Mouse (Mus musculus): ENCODE measurements at regions not wholly inside any gene's neighbourhood (a gene's known extent, or its start where the extent isn't known, plus 50 kb on each side); places are given as distances from the start of the nearest gene placed in this dataset.
A peak's percentile ranks its signal among the peaks of the same experiment; 100 is the strongest.

DNA sequence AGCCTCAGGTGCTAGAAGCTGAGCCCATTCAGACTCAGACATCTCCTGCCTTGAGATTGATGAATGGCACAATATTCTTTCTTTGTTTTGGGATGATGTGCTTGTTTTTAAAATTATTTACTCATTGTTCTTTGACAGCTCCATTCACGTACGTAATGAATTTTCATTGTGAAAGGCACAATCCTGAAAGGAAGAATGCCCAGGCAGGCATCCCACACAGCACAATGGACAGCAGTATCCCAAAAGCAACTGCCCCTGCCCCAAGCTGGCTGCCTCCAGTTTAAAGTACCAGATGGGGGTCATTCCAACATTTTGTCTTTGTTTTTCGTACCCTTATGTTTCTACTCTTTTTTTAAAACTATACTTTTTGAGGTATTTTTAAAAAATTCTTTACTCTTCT, 210.9 kb upstream of the St8sia2 start:
- Histone ChIP-seq H3K9ac (no peak overlapping the region), H3K4me1 (no peaks in the 10 kb centered on the region), H3K4me2 (no peak overlapping the region), H3K27me3 (no peaks in the 10 kb centered on the region), H3K36me3 (no peaks in the 10 kb centered on the region), H3K27ac (no peak overlapping the region), H3K4me3 (no peak overlapping the region), H3K9me3 (no peaks in the 10 kb centered on the region)
- ATAC-seq (ENCODE audit: borderline replicate concordance, extremely low read depth, low FRiP score, low TSS enrichment) = no peak
- WGBS = 73% methylated on average over 3 of the region's 3 CpGs

- Histone ChIP-seq H3K27me3 (no peaks in the 10 kb centered on the region), H3K27ac (no peak overlapping the region), H3K4me3 (no peak overlapping the region), H3K9me3 (no peaks in the 10 kb centered on the region), H3K9ac (no peak overlapping the region), H3K4me1 (no peaks in the 10 kb centered on the region), H3K4me2 (no peak overlapping the region), H3K36me3 (no peaks in the 10 kb centered on the region)
- 32% methylated on average over 4 of the region's 4 CpGs for WGBS
- ATAC-seq (ENCODE audit: borderline replicate concordance, extremely low read depth, low FRiP score, low TSS enrichment) = no peak
These were observed 187.2 kb upstream of the St8sia2 start for GRCm38 (mm10) chr7:74200661-74201060.

DNA sequence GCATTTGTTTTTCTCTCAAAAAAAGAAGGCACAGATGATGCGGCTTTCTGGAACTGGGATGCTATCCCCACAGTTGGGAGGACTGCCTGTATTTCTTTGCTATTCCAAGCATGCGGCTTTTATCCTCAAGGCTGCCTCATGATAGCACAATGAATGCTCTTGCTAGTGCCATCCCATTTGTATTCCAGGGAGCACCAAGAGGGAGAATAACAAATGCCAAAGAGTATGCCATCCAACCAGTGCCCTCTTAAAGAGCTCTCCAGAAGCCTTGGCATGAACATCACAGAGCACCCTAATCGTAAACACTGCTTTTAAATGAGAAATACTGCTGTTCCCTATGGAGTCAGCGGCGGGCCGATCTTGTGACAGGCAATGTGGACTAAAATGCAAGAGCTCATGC, 185.3 kb upstream of the St8sia2 start:
- Histone ChIP-seq H3K27me3 (no peaks in the 10 kb centered on the region), H3K9me3 (no peaks in the 10 kb centered on the region), H3K9ac (no peak overlapping the region), H3K4me2 (no peak overlapping the region), H3K4me1 (no peaks in the 10 kb centered on the region), H3K36me3 (no peaks in the 10 kb centered on the region), H3K27ac (no peak overlapping the region), H3K4me3 (no peak overlapping the region)
- WGBS = 94% methylated on average over 6 of the region's 6 CpGs
- ATAC-seq (ENCODE audit: borderline replicate concordance, extremely low read depth, low FRiP score, low TSS enrichment) = no peak

- no peaks in the 10 kb centered on the region for H3K4me1 ChIP-seq
- H3K27ac ChIP-seq = no peak overlapping the region
- H3K27me3 ChIP-seq = no peaks in the 10 kb centered on the region
- ATAC-seq (ENCODE audit: borderline replicate concordance, extremely low read depth, low FRiP score, low TSS enrichment) = no peak
- no peak overlapping the region for H3K4me3 ChIP-seq
- H3K9me3 ChIP-seq = no peaks in the 10 kb centered on the region
- no peak overlapping the region for H3K9ac ChIP-seq
- no peaks in the 10 kb centered on the region for H3K36me3 ChIP-seq
- H3K4me2 ChIP-seq = no peak overlapping the region
These were observed 171.2 kb upstream of the St8sia2 start for GRCm38 (mm10) chr7:74184661-74185060.

GRCm38 (mm10) chr7:74174206-74174605, 160.7 kb upstream of the St8sia2 start:
- Histone ChIP-seq H3K4me3 (no peak overlapping the region), H3K36me3 (no peaks in the 10 kb centered on the region), H3K9ac (no peak overlapping the region), H3K4me2 (no peak overlapping the region), H3K4me1 (peaks cover 23% of the 10 kb centered on the region), H3K27me3 (no peaks in the 10 kb centered on the region), H3K9me3 (no peaks in the 10 kb centered on the region), H3K27ac (no peak overlapping the region)
- ATAC-seq (ENCODE audit: borderline replicate concordance, extremely low read depth, low FRiP score, low TSS enrichment) = no peak
- WGBS = 52% methylated on average over 5 of the region's 5 CpGs

- WGBS = 2% methylated on average over 2 of the region's 2 CpGs
- Histone ChIP-seq H3K4me1 (peaks cover 23% of the 10 kb centered on the region), H3K9ac (no peak overlapping the region), H3K27ac (peak overlapping the region; percentile 73), H3K9me3 (no peaks in the 10 kb centered on the region), H3K4me3 (no peak overlapping the region), H3K4me2 (peak overlapping the region; percentile 33), H3K36me3 (no peaks in the 10 kb centered on the region), H3K27me3 (no peaks in the 10 kb centered on the region)
- ATAC-seq (ENCODE audit: borderline replicate concordance, extremely low read depth, low FRiP score, low TSS enrichment) = peak; percentile 80
These were observed 159.7 kb upstream of the St8sia2 start for GRCm38 (mm10) chr7:74173230-74173612.

DNA sequence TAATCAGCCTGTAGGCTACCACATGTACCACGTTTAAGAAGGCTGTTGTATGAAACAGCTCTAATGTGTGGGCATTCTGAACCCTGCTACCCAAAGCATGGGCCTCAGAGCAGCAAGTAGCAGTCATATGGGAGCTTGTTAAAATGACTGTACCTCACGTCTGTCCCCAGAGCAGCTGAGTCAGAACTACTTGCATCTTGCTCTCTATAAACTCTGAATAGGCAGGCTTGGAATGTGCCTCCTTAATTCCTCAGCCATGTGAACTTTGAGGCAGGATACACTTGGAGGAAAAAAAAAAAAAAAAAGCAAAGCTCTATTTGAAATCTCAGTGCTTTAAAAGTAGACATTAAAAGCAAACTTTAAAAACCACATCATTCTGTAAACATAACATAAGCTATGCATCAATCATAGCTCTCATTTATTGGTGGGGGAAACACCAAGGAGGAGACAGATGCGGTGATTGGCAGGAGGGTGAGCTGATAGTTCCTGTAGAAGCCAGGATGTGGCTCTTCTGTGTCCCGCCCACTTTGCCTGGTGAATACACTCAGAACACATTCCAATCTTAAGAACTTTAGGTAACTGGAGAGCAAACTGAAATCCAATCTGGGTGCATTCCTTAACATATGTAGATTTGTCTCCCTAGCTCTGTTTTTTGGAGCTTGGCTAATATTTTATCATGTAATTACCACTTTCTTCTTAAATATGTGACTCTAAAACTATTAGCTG, 159.2 kb upstream of the St8sia2 start:
- Histone ChIP-seq H3K27me3 (no peaks in the 10 kb centered on the region), H3K4me2 (peak overlapping the region; percentile 33; the same call in 1 of the 2 replicates), H3K9ac (no peak overlapping the region), H3K4me1 (peaks cover 23% of the 10 kb centered on the region), H3K9me3 (no peaks in the 10 kb centered on the region), H3K27ac (peak overlapping the region; percentile 73), H3K4me3 (no peak overlapping the region), H3K36me3 (no peaks in the 10 kb centered on the region)
- WGBS = 14% methylated on average over 4 of the region's 4 CpGs
- ATAC-seq (ENCODE audit: borderline replicate concordance, extremely low read depth, low FRiP score, low TSS enrichment) = peak; percentile 79

- no peak for ATAC-seq (ENCODE audit: borderline replicate concordance, extremely low read depth, low FRiP score, low TSS enrichment)
- WGBS = 68% methylated on average over 4 of the region's 4 CpGs
- H3K4me3 ChIP-seq = no peak overlapping the region
These were observed 138.1 kb upstream of the St8sia2 start for GRCm38 (mm10) chr7:74151590-74151989.

DNA sequence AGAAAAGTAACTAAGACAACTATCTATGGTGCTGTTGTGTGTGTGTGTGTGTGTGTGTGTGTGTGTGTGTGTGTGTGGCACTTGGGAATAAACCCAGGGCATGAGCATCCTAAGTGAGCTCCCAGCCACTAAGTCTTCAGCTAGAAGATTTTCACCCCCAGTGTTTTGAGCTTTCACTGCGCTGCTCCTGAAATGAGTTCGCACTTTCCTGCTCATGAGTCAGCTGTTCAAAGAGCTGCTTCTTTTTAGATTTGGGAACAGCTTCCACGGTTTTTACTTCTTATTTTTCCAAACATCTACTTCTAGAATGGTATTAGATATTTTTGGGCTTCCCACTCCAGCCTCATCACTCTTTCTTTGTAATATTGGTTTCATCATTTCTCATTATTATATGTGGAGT, 129.7 kb upstream of the St8sia2 start:
- Histone ChIP-seq H3K4me3 (no peak overlapping the region), H3K4me1 (no peaks in the 10 kb centered on the region), H3K9me3 (no peaks in the 10 kb centered on the region), H3K27ac (no peak overlapping the region), H3K4me2 (no peak overlapping the region), H3K27me3 (no peaks in the 10 kb centered on the region), H3K36me3 (no peaks in the 10 kb centered on the region), H3K9ac (no peak overlapping the region)
- 84% methylated on average over 3 of the region's 3 CpGs for WGBS
- ATAC-seq (ENCODE audit: borderline replicate concordance, extremely low read depth, low FRiP score, low TSS enrichment) = no peak

More at GRCm38 (mm10) chr7:74151590-74151989, 138.1 kb upstream of the St8sia2 start:
- H3K27me3 ChIP-seq = no peaks in the 10 kb centered on the region
- no peaks in the 10 kb centered on the region for H3K36me3 ChIP-seq
- no peaks in the 10 kb centered on the region for H3K9me3 ChIP-seq
- H3K4me1 ChIP-seq = no peaks in the 10 kb centered on the region
- no peak overlapping the region for H3K4me2 ChIP-seq
- no peak overlapping the region for H3K27ac ChIP-seq
- no peak overlapping the region for H3K9ac ChIP-seq

- Histone ChIP-seq H3K27me3 (no peaks in the 10 kb centered on the region), H3K4me2 (no peak overlapping the region), H3K9me3 (no peaks in the 10 kb centered on the region), H3K36me3 (no peaks in the 10 kb centered on the region), H3K4me1 (no peaks in the 10 kb centered on the region), H3K27ac (no peak overlapping the region), H3K4me3 (no peak overlapping the region), H3K9ac (no peak overlapping the region)
- ATAC-seq (ENCODE audit: borderline replicate concordance, extremely low read depth, low FRiP score, low TSS enrichment) = no peak
- 67% methylated on average over 6 of the region's 6 CpGs for WGBS
These were observed 124.7 kb upstream of the St8sia2 start for GRCm38 (mm10) chr7:74138169-74138568.

DNA sequence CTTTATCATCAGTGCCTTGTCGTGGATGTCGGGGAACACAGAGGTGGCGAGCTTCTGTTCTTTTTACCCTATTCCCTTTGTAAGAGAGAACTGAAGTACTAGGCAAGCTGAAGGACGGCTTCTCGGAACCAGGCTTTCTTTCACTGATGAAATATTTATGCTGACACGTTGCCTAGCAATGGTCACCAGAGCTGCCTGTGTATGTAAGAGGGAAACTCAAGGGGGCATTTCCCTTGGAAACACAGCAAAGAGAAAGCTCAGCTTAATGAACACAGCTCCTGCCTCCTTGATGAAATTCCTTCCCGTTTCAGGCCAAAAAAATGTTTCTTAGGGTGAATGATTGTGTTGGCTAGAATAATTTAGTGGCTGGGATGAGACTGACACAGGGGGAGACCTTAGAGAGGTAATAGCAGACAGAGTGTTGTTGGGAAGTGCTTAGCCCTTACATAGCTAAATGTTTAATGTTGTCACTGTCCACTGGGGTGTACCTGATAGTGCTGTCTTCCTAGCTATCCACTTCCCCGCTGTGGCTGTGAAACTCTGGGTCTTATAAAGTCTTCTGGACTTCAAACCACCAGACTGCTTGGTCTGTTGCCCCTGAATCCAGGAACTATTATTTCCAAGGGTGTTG, 116.8 kb upstream of the St8sia2 start:
- Histone ChIP-seq H3K9me3 (no peaks in the 10 kb centered on the region), H3K27me3 (no peaks in the 10 kb centered on the region), H3K4me3 (no peak overlapping the region), H3K4me1 (no peaks in the 10 kb centered on the region), H3K4me2 (no peak overlapping the region), H3K36me3 (no peaks in the 10 kb centered on the region), H3K9ac (no peak overlapping the region), H3K27ac (no peak overlapping the region)
- no peak for ATAC-seq (ENCODE audit: borderline replicate concordance, extremely low read depth, low FRiP score, low TSS enrichment)
- 51% methylated on average over 8 of the region's 8 CpGs for WGBS

- WGBS = 40% methylated on average over 2 of the region's 2 CpGs
- Histone ChIP-seq H3K27ac (no peak overlapping the region), H3K27me3 (no peaks in the 10 kb centered on the region), H3K9me3 (no peaks in the 10 kb centered on the region), H3K4me2 (no peak overlapping the region), H3K4me3 (no peak overlapping the region), H3K36me3 (no peaks in the 10 kb centered on the region), H3K4me1 (peaks cover 28% of the 10 kb centered on the region), H3K9ac (no peak overlapping the region)
- peak; percentile 61; the same call in 1 of the 2 replicates for ATAC-seq (ENCODE audit: borderline replicate concordance, extremely low read depth, low FRiP score, low TSS enrichment)
These were observed 98.6 kb upstream of the St8sia2 start for GRCm38 (mm10) chr7:74112071-74112470.
